Mouse (Mus musculus) spleen, adult 2 months (tissue): Measurements from ENCODE around the gene Lsp1.

ENCODE experiments used
- CTCF ChIP-seq: fragments of 200-500 bp; IDR thresholded peaks from 2 replicates; pipeline ENCODE4 v1.5.1; 2011; ENCODE audit warnings: mild to moderate bottlenecking, inconsistent platforms; ENCODE audit not compliant: insufficient read depth, insufficient read length, insufficient replicate concordance; ENCODE audit errors: extremely low read depth
- POLR2A ChIP-seq: fragments of 200-500 bp; IDR thresholded peaks from 2 replicates; pipeline ENCODE4 v1.6.1; 2011; ENCODE audit warnings: low read depth, low read length, inconsistent platforms

- no peak for TF ChIP-seq CTCF
- no peak for TF ChIP-seq POLR2A
Observed at GRCm38 (mm10) chr7:142443474-142443873, 17.1 kb upstream of the Lsp1 start.
